Mouse (Mus musculus) adrenal gland, adult 18-20 months (tissue): ENCODE data around the gene Shroom4. TPM values are rescaled to one million over a fixed set of nuclear protein-coding genes. Genes with fewer than 3 reads are reported as not detected.
A peak's percentile ranks its signal among the peaks of the same experiment; 100 is the strongest.

Experiments used
- DNase-seq, 2 experiments: peaks; one replicate each; pipeline ENCODE4 v3.0.0; 2021 to 2022; ENCODE audit warnings: low spot score in 2 of 2
- total RNA-seq, 2 experiments: library from RNA; stranded (reverse); gene quantifications; 1 replicate in 1 of 2; 2 replicates in 1 of 2; pipeline ENCODE4 v1.2.3; 2021

The Shroom4 gene
- total RNA-seq, 2 experiments from 2014 or later = 17.5 to 32.2 TPM

DNA sequence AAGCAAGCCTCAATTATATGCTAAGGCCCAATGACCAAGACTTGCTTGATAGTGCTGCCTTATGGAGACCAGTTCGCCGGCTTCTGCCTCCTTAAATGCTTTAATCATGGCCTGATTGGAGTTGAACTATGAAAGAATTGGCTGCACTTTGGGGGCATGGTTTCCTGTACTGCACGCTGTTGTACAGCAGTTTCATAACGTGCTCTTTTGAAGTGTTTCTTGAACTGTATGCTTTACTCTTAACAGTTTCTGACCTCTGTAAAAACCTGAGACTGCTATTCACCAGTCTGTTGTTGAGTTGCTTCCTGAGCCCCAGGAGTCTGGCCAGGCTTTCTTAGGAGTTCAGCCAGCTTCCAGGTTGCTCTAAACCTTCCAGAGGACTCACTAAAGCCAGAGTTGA, 90.8 kb downstream of the Shroom4 start:
- DNase-seq = no peak

DNA sequence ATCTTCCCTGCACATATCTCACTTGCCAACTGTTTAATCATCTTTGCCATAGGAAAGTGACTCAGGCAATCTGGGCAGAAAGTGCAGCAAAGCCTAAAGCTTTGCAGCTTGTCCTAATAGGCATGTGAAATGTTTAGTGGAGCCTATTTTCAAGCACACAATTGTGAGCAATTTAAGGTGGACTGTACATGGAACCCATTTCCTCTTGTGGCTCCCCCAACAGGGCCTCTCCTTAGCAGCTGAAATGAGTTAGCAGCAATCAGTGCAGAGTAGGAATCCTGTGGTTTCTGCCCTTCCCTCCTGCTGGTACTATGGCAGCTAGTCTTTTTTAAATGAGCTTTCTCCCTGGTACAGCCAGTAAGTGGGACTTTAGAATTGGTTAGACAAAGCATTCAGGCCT, 95.8 kb downstream of the Shroom4 start:
- no peak for DNase-seq

DNA sequence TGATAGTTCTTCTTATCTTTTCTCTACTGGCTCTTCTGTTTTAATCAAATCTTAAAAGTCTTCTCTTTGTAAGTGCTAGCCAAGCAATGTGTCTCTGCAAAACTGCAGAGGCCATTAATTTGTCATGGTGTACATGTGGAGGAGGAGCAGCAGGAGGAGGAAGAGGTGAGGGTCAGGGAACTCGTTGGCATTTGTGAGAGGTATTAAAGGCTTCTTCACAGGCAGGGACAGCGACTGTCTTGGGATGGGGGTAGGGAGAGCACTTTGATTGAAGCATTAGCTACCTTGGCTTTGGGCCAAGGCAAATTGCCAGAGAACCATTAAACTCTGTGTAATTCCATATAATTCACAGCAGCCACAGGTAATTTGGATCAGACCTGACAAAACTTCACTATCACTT, 96.7 kb downstream of the Shroom4 start:
- DNase-seq = no peak

DNA sequence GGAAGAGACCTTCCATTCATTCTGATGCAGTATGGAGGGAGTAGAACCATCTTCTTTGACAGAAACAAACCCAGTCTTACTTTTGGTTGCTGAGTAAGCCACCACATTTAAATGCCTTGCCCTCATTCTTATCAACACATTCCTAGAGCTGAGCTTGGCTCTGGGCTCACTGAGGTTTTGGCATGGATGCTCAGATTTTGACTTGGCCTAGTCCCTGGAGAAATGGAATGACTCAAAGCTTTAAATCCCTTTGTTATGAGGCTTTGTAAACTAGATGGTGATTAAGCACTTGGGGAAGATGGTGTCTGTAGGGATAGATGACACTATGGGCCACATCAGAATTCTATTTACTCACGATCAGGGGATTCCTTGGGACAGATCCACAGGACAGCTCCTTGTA, 102.2 kb downstream of the Shroom4 start:
- DNase-seq = no peak

DNA sequence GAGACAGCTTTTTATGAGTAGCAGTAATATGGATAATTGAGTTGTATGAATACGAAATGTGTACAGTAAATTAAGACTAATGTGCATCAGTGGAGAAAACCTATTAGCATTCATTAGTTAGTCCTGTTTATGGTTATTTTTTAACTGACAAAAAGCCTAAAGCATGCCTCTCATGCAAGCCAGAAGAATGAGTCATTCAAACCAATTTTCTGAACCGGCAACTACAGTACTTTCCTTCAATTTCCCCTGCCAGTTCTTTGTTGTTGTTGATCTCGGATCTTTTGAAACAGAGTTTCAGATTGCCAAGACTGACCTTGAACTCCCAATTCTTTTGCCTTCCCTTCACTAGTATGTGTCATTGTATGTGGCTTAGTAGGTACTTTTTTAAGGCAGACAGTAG, 117.6 kb downstream of the Shroom4 start:
- DNase-seq = no peak

DNA sequence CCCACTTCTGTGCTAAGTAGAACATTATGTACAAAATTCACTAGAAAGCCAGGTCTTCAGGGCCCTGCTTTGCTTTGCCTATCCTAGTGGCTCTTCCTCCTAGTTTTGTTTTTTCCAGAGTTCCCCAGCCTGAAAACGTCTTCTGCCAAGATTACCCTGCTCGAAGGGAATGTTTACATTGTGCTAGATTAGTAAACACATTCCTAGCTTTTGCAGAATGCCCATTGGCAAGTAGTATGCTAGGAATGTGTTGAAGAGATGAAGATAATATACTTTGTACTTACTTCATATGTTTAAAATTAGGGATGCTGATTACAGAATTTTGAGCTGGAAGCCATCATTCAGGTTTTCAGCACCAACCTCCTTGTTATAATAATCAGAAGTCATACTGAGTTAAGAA, 118.8 kb downstream of the Shroom4 start:
- DNase-seq = no peak

DNA sequence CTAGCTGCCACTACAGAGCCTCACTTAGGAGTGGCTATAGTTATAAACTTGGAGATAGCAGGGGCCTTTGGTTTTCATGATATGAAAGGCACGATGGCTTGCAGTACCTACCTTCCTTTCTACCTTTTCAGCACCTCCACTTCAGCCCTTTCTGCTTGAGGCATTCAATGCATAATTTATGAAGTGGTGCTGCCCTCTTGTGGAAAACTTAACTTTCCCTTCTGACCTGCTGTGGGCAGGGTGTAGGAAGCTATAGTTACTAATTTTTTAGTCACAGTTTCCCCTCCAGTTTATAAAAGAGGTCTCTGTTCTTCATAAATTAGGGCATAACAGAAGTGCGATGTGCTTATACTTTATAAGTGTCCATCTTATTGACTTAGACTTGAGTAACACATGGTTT, 123.3 kb downstream of the Shroom4 start:
- DNase-seq = no peak

DNA sequence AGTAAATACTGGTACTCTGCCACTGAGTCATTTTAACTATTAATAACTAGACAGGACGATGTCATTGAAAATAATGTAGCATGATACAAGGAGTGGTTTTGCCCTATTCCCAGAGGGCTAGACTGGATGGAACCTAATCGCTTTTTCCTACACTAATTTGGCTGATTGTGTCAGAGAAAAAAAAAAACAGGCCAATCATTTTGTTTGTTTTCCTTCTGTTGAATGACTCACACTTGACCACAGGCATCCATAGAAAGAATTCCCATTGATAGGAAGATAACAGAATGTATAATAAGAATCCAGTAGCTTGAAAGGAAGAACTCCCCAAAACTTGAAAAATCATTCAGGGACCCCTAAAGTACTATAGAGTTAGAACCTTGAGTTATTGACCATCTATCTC, 137.0 kb downstream of the Shroom4 start:
- no peak for DNase-seq

DNA sequence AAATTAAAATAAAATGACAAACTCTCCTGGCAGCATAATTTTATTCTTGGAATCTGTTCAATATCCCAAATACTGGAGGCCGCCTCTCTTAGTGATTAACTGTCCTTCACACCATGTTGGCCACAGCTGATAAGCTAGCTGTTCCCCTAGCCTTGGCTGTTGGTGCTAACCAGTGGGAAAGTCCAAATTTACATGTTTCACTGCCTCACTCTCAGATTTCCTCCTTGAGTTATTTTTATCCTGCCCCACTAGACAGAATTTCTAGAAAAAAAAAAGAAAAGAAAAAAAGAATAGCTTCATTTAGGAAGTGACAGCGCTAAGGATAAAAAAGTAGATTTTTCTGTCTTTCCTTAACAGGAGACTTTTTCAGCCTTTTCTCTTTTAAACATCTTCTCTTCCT, 138.0 kb downstream of the Shroom4 start:
- DNase-seq = no peak

DNA sequence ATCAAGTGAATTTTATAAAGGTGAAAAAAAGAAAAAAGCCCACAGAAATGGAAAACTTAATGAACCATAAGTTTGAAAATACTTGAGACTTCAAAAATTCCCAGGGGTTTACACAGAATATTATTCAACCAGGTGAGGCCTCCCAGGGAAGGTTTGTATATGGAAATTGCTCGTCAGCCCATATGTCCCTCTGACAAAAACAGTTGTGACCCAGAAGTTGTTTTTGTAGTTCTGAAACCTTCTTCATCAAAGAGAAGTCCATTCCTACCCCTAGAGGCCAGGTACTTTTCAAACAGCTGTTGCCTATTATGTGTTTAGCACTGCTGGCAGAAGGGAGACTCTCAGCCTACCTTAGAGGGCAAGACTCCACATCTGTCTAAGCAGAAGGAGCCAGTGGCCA, 165.4 kb downstream of the Shroom4 start:
- DNase-seq = no peak

DNA sequence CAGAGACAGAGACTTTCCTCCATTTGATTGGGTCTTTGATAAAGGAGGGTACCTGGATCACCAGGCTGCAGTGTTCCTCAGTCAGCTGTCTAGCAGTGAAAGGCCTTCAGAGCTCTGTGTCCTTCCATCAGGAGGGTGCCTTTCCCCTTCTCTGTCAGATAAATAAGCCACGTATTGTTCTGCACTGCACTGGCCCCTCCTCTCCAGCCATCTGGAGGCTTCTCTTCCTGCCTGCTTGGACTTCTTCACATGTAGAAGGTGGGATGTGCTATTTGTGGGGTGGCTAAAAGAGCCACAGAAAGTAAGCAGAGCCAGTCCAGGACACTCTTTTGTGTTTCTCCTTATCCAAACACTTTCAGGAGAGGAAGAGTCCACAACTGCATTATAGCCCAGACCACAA, 174.9 kb downstream of the Shroom4 start:
- DNase-seq = no peak

DNA sequence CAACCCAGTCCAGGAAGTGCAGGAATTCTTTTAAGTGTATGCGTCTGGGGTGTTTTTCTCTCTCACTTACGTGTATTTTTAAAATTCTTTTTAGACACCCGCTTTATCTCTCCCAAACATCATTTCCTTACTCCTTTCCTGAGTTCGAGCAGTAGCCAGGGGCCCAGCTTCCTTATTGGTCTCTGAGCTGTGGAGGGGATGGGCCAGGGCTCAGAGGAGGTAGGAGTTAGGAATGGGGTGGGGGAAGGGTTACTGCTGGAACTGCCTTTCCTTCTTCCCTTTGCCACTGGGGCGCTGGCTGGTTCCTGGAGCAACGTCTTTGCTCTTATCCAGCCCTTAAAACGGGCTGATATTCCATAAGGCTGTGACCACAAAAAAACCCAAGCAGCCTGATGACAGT, 177.3 kb downstream of the Shroom4 start:
- no peak for DNase-seq

DNA sequence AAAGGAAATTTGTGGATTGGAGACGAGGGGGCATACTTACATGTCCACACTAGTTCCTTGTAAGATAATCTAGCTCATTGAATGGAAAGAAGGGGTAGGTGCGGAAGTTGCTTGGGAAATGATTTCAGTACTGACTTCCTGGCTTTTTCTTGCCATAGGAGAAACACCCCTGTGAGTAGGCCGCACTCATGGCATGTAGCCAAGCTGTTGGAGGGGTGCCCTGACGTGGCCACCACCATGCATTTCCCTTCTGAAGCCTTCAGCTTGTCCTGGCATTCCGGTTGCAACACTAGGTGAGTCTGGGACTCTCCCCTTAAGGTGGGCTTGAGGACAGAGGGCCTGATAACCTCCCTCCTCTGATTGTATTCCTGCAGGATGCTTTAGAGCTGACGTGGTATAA, 181.0 kb downstream of the Shroom4 start:
- DNase-seq = no peak

DNA sequence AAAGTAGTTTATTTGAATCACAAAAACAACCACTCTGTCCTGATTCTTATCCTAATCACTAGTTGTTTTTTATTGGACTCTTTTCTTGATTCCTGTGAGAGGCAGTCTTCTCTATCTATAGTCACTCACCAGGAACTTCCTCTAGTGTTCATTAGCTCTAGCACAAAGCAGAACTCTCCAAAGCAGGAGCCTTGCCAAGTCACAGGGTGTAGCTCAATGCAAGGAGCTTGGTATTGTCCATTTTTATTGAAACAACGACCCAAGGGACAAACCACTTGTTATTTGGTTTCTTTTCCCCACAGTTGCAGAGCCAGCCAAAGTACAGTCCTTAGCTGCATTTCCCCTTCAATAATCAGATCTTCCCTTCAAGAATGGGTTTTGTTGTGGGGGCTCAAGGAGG, 181.5 kb downstream of the Shroom4 start:
- no peak for DNase-seq

DNA sequence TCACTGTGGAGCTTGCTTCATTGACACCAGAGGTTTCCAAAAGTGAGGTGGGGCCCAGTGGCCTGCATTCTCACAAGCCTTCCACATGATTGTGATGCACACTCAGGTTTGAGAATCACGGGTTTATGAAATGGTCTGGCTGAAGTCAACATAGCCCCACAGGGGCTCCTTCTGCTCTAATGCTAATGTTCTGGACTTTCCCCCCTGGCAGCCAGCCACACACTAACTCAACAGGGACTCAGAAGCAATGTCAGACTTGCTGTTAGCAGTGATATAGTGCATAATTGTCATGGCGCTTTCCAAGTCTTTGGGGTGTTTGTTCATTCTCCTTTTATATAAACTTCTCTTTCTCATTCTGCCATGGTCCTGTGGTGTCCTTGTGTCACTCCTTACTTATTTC, 183.0 kb downstream of the Shroom4 start:
- no peak for DNase-seq

DNA sequence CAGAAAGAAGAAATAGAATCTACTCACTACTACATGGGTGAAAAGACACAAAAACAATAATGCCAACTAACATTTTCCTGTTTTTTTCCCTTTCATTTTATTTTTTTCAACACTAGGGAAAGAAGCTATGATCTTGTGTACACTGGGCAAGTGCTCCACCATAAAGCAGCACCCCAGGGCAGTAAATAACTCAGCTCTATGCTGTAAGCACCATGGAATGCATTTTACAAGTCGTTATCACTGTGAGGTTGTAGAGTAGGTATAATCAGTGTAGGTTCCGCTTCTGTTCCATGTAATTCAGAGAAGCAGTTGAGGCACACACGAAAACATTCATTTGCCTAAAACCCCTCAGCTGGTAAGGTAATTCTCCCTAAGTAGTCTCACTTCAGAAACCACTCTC, 194.5 kb downstream of the Shroom4 start:
- DNase-seq = no peak

DNA sequence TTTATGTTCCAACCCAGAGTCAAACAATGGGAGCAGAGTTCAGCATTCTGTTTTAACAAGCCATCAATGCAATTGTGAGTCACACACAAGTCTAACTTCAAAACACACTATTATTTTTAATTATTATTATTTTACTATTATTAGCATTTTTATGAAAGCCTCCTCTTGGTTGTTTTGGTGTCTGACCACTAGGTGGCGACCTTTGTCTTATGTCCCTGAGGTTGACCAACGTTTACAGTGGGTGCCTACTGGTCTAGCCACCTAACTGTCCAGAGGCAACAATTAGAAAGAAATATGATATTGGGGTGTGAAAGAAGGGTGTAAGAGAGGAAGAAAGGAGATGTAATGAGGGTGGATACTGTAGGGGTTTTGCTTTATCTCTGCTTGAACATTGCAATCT, 254.4 kb downstream of the Shroom4 start:
- DNase-seq = peak; percentile 6 to 23

DNA sequence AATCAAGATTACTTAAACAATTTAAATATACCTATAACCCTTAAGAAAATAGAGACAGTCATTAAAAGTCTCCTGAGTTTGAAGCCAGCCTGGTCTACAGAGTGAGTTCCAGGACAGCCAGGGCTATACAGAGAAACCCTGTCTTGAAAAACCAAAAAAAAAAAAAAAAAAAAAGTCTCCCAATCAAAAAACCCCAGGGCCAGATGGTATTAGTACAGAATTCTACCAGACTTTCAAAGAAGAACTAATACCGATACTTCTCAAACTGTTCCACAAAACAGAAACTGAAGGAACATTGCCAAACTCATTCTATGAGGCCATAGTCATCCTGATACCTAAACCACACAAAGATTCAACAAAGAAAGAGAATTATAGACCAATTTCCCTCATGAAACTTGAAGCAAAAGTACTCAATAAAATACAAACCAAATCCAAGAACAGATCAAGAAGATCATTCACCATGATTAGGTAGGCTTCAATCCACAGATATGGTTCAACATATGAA, 259.2 kb downstream of the Shroom4 start:
- no peak for DNase-seq

Other genes starting within 250 kb of the Shroom4 start
- gene Nudt10, start 226.8 kb upstream of the Shroom4 start, total RNA-seq = 1 to 10 TPM; 3.8 to 6.0 TPM
- gene Bmp15, start 79.1 kb upstream of the Shroom4 start, total RNA-seq = under 1 TPM; 0.13 to 0.16 TPM